Mouse (Mus musculus) large intestine, adult 2 months (tissue): ENCODE measurements around the gene Sez6l. TPM values are rescaled to one million over a fixed set of nuclear protein-coding genes. Genes with fewer than 3 reads are reported as not detected.

Experiments
- DNase-seq: peaks from one replicate; pipeline ENCODE4 v3.0.0-alpha.2; 2012; ENCODE audit warnings: low read depth, low spot score
- WGBS: fragments of 180-500 bp; shearing (Covaris S2); methylation state at CpG from one replicate; pipeline ENCODE4 v1.1.7; 2018; 5-methylcytosine and 5-hydroxymethylcytosine counted together
- polyA plus RNA-seq: library from polyadenylated mRNA; depleted of rRNA; stranded (reverse); fragments of >200 nt; gene quantifications from 2 replicates; pipeline ENCODE4 v1.2.3, GENCODE M21; 2012

The Sez6l gene
- polyA plus RNA-seq, 1 experiment = 0.40 TPM

DNA sequence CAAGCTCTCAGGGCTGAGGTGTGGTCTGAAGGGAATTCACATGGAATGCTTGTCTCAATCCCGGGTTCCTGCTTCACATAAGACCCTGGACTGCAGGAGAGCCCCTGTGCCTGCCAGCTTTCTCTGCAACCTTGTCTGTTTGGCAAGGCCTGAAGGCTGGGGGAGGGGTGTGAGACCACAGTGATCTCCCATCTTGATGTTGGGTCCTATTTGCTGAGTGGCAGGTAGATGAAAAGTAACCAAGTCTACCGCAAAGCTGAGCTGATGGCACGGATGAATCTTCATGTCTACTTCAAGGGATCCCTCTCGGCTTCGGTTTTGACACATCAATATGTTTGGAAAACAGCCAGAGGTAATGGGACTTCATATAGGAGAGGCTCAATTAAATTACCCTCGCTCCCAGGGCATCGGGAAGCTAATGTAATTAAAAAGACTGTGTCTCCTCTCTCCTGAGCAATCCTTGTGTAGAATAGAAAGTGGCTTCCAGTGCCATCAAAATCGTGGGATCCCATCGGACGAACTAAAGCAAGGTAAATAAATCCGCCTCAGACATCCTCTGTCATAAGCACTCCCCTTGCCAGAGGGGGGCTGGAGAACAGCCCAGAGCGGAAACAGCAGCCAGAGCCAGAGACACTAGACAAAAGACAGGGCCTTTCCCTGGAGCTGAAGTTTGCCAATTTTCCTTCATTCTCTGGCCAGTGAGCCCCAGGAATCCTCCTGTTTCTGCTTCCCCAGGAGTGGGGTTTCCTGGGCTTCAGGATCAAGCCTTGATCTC is 28.0 kb downstream of the Sez6l start:
- DNase-seq = no peak
- WGBS = 41% methylated on average over 12 of the region's 12 CpGs

DNA sequence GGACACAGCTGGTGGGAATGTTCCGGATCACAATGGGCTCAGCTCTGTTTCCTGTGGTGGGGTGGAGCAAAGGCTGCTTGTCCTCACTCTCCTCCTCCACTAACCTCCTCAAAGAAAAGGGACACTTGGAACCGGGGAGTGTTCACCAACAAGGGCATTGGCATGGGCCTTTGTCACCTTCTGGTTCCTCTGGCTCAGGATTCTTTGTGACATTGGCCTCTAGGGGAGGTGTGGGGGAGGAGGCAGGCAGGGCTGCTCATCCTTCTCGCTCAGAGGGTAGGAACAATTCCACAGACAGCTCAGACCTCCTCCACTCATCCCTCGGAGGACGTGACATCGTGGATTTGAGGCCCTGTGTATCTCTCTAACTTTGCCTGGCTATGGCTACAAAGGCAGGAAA is 30.2 kb downstream of the Sez6l start:
- WGBS = 61% methylated on average over 6 of the region's 6 CpGs
- no peak for DNase-seq

DNA sequence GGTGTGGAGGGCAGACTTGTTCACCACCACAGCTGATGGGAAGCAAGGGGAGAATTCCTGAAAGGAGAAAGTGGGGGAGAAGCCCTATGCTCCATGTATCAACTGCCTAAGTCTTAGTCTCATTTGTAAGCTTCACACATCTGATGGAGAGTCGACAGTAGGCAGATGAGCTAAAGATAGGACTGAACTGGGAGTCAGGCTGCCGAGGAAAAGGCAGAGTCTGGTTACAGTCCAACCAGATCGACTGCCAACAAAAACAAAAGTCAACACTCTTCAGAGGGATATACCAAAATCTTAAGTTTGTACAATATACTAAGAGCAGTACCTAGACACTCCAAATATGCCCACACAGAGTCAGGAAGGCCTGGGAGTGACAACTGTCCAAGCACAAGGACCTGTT is 38.7 kb downstream of the Sez6l start:
- DNase-seq = no peak
- 39% methylated on average over 3 of the region's 3 CpGs for WGBS

DNA sequence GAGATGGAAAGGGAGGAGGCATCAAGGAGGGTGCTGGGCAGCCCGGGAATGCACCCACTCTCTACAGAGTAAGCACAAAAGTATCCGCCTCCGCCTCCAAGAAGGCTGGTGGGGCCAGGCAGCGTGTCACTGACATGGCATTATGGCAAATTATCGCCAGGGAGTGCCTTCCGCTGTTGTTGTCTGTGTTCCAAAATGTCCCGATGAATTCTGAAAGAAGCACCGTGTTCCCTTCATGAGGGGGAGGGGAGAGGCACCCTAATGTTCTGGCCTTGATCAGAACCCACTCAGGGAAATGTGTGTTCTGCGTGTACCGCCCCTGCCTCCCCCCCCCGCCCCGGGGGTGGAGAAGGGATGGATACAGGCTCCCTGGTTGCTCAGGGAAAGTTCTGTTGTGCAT is 41.1 kb downstream of the Sez6l start:
- DNase-seq = no peak
- 65% methylated on average over 12 of the region's 12 CpGs for WGBS

DNA sequence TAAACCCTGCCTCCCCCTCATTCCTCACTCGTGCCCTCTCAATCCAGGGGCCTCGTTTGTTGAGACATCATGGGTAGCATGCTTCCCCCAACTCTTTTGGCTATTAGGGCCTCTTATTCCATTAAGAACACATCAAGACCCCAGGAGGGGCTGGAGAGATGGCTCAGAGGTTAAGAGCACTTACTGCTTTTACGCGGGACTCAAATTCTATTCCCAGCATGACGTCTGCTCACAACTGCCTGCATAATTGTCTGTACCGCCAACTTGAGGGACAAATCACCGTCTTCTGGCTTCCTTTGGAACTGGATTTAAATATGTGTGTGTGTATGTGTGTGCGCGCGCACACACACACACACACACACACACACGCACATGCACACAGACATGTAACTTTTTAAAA is 42.8 kb downstream of the Sez6l start:
- WGBS = 52% methylated on average over 11 of the region's 11 CpGs
- no peak for DNase-seq

DNA sequence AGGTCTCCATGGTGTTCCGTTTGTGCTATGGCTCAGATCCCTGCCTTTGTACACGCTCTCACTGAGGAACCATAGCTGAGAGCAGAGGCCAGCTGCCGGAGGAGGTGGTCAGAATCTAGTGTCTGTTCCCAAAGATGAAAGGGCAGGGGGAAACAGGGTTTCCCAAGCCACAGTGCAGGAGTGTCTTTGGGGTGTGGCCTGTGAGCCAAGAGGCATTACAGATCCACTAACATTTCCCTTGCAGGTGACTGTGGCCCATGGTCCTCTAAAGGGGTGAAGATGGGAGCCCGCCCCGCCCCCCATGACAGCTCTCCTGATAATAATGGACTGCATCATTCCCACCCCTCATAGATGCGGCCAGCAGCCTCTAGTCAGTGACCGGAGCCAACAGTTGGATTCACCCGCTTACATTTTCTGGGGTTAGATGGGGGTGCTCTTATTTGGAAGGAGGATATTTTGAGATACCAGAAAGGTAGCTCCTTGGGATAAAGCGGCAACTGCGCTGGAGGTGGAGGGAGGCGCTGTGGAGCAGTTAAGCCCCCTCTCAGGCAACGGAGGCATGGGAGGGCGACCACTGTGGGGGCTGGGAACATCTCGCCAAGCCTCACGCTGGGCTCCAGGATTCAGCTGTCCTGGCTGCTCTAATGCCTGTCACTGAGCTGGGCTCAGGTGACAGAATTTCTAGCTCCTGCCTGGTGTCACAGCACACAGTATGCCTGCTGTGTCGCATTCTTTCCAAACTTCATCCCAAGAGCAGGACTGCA is 43.5 kb downstream of the Sez6l start:
- no peak for DNase-seq
- WGBS = 56% methylated on average over 16 of the region's 16 CpGs

DNA sequence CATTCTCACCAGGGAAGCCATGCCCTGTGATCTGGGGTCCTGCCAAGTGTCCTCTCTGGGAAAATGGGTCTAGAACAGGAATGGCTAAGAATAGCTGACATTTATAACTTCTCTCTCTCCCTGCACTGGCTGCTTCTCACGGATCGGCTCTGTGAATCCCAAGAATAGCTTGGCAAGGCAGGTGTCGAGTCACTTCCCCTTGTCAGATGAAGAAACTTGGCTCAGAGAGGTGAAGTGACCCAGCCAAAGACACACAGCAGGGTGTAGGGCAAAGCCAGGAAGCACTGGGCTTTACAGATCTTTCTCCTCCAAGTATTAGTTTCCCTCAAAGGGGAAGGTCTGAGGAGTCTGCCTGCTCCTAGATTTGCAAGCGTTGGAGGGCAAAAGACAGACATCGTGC is 44.1 kb downstream of the Sez6l start:
- 78% methylated on average over 5 of the region's 5 CpGs for WGBS
- DNase-seq = no peak

DNA sequence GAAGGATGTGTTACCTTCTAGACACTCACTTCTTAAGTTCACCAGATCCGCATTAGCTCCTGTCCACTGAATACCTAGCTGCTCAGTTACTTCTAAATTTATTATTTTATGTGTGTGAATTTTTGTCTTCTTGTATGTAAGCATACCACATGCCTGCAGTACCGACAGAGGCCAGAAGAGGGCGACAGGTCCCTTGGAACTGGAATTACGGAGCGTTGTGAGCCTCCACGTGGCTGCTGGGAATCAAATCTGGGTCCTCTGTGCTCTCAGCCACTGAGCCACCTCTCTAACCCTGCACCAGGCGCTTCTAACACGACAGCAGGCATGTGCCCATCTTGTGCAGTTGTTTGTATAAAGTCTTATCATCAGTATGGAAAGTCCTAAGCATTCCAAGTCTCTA is 44.8 kb downstream of the Sez6l start:
- no peak for DNase-seq
- 68% methylated on average over 8 of the region's 8 CpGs for WGBS

DNA sequence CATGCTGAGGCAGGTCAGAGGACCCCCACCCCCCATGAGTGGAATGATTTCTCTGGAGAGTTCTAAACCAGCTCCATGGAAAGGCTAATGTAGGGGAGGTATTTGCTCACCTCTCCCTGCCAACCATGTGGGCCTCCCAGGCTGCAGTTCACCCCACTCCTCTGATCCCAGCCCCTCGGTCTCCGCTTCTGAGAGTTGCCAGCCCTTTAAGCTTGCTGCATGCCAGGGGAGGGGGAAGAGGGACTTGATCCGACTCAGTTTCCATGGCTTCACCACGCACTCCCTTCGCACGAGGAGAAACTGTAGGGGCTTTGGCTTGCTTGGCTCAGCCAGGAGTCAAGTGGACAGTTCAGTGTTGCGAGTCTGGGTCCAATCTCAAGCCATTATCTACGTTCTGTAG is 45.9 kb downstream of the Sez6l start:
- WGBS = 79% methylated on average over 8 of the region's 8 CpGs
- DNase-seq = no peak

DNA sequence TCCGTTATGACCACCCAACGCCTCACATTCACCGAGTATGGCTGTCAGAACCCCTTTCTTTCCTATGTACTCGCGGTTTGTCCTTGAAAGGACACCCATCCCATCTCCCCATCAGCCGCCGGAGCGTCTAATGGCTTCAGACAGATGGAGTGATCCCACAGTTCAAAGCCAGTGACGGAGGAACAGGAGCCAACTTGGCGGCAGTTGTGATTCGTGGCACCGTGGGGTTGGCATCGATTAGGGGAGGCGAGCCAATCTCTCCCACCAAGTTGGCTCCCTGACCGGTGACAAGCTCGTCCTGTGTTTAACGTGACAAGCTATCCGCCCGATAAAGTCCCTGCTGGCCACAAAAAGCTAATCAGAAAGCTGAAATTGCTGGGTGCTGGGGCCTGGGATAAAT is 50.0 kb downstream of the Sez6l start:
- WGBS = 85% methylated on average over 19 of the region's 19 CpGs

DNA sequence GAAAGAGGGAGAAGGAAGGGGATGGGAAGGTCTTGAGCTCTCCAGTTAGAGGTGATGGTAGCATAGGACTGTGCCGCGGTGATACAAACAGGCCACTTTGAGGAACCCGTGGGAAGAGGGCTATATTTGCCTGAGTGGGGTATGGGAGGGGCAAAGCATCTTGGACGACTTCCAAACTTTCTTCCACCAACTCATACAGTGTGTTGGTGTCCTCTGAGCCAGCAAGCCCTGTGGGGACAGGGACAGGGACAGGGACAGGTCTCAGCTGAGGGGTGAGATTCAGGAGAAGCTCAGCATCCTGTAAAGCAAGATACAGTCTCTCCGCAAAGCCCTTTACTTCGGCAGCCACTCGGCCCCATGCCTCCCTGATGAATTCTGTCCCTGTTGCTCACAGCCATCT is 50.5 kb downstream of the Sez6l start:
- WGBS = 50% methylated on average over 7 of the region's 7 CpGs
- DNase-seq = no peak

More for the DNA sequence above, 50.0 kb downstream of the Sez6l start:
- DNase-seq = no peak

DNA sequence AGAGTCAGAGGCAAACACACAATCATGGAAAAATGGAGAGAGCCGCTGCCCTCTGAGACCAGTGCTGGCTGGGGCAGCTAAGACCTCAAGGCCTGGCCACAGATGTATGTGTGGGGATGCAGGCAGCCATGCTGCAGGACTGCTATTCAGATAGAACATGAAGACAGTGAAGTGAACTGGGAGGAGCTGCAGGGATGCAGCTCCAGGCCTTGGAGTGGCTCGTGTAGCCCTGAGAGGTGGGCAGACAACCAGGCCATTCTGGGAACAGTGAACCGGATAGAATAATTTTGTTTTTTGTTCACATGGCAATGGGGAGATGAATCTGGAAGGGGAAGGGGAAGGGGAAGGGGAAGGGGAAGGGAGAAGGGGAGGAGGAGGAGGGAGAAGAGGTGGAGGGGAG is 51.0 kb downstream of the Sez6l start:
- DNase-seq = no peak
- 81% methylated on average over 3 of the region's 3 CpGs for WGBS

DNA sequence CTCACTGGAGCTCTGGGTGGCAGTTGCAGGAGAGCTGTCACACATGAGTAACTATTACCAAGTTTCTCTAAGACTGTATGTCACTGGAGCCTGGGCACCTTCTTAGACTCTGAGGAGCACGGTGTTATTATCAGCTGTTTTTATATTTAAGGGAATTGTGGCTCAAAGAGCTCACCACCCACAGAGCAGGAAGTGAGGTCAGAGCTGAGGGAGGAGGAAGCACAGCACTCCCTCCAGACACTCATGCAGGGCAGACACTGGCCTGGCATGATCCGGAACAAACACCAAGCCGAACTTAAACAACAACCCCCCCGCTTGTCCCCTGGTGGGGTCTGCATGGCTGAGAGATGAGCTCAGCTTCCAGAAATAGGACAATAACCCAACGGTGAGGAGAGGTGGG is 51.7 kb downstream of the Sez6l start:
- no peak for DNase-seq
- 59% methylated on average over 5 of the region's 5 CpGs for WGBS

DNA sequence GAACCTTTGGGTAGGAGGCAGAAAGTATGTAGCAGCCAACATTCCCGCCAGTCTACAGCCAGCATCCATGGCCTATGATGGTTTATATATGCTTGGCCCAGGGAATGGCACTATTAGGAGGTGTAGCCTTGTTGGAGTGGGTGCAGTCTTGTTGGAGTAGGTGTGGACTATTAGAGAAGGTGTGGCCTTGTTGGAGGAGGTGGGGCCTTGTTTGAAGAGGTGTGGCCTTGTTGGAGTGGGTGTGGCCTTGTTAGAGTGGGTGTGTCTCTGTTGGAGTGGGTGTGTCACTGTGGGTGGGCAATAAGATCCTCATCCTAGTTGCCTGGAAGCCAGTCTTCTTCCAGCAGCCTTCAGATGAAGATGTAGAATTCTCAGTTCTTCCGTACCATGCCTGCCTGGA is 53.2 kb downstream of the Sez6l start:
- 90% methylated on average over 2 of the region's 2 CpGs for WGBS

DNA sequence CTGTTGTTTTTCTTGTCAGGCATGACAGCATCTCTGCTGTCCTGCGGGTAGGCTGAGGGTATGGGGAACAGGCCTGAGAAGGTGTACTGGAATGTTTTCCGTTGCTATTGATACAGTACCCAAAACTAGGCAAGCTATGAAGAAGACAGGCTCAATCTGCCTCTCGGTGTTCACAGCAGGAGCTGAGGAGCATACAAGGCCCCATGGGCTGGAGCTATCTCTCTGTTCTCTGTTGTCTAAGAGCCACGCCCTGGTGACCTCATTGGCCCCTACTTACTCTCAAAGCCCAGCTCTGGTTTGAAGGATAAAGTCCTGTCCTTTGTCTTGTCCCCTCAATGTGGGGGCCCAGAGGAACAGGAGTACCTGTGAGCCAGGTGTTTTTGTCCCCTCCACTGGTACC is 53.7 kb downstream of the Sez6l start:
- WGBS = 81% methylated on average over 4 of the region's 4 CpGs
- no peak for DNase-seq

More for the DNA sequence above, 53.2 kb downstream of the Sez6l start:
- no peak for DNase-seq

DNA sequence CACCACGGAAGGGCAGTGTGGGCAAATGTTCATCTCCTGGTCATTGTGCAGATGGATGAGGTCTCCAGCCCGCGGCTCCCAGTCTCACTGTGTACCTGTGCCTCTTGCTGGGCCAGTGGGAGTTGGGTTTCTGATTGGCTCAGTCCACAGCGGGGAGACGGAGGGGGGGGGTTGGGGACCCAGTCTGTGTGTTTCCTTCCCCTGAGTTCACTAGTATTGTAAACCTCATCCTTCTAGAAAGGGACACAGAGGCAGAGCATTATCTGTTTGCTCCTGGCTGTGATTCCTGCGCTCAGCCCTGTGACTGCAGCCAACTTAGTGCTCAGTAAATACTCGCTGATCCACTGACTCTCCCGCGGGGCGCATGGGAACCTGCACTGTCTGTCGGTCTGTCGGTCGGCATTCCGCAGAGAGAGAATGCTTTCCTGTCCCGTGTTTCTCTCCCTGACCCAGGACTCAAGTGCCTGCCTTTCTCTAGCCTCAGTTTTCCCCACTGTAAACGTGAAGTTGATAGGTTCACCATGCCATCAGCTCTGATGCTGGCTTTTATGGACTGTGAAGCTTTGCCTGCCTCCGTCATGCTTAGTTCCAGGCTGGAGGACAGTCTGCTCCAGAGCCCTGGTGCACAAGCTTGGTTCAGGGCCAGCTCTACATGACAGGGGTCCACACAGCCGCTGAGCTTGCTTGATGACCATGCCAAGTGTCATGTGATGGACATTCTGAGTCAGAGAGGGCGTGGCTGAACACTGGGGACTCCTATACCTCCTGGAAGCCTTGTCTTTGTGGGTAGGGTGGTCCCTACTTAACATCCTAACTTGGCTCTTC is 55.1 kb downstream of the Sez6l start:
- 13% methylated on average over 19 of the region's 19 CpGs for WGBS
- no peak for DNase-seq

DNA sequence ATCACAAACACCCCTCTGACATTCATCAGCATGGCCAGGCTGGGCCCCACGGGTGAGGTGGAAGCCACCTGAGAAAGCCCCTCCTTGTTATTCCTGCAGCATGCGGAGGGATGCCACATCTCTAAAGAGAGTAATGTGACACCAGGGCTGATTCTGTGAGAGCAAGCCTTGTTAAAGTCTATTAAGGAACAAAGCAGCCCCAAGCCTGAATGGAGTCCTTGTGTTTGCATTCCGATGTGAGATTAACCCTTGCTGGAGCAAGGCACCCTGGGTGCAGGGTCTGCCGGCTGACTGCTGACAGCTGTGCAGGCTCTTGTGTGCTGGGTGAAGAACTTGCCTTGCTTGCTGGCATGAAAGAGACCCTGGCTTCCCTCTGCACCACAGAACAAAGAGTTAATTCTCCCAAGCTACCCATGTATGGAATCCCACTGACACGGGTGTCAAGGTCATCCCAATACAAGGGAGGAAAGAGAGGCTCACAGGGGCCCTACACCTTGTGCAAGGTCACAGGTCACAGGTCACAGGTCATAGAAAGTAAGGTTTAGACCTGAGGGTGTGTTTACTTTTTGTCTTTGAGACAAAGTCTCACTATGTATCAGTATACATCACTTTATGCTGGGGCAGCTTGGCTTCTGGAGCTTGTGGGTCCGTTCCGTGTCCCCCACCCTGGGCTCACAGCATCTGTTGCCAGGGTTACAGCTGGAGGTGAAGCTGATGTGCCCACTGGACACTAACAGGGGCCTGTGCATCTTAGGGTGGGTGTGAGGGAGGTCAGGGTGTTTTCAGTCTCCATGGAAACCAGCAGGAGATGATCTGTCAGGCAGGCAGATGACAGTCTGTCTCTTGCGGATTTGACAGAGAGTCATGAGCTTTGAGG is 55.9 kb downstream of the Sez6l start:
- 24% methylated on average over 8 of the region's 8 CpGs for WGBS

DNA sequence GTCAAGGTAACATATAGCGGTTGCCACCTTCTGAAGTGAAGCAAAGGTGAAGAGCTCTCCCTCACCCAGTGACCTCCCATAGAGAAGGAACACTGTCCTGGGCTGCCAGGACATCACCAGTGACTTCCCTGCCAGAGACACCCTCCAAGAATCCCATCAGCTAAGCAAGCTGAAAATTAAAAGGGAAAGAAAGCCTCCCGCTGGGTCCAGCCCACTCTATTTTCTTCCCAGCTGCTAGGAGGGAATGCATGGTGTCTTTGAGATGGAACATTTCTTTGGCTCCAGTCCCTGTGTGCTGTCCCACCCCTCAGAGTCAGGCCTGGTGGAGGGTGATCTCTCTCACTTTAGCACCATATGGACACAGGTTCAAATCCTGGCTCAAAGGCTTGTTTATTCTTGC is 58.2 kb downstream of the Sez6l start:
- 89% methylated on average over 2 of the region's 2 CpGs for WGBS
- DNase-seq = no peak

More for the DNA sequence above, 55.9 kb downstream of the Sez6l start:
- no peak for DNase-seq

DNA sequence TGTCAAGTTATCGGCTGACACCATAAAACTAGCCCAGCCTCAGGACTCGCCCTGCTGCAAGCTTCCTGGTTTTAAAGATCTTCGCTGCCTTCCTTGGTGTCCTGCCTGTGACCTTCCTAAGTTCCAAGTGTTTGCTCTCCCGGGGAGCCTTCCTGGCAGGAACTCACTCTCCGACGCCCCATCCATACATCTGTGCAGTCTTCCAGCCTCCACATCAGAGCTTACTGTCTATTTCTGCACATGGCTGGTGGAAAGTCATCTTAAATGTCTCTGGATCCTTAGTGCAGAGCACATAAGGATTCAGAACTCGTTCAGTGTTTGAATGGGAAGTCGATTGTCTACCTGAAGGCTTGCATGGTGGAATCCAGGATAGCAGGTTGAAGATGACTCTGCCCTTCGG is 59.5 kb downstream of the Sez6l start:
- DNase-seq = no peak
- WGBS = 38% methylated on average over 9 of the region's 9 CpGs
